Mouse (Mus musculus): Measurements from ENCODE around the gene Esrrg. TPM values are rescaled to one million over a fixed set of nuclear protein-coding genes. Genes with fewer than 3 reads are reported as not detected.
A peak's percentile ranks its signal among the peaks of the same experiment; 100 is the strongest.

The Esrrg gene
- total and polyA plus RNA-seq, 2 experiments from 2014 or later, result 28.0 to 41.6 TPM

DNA sequence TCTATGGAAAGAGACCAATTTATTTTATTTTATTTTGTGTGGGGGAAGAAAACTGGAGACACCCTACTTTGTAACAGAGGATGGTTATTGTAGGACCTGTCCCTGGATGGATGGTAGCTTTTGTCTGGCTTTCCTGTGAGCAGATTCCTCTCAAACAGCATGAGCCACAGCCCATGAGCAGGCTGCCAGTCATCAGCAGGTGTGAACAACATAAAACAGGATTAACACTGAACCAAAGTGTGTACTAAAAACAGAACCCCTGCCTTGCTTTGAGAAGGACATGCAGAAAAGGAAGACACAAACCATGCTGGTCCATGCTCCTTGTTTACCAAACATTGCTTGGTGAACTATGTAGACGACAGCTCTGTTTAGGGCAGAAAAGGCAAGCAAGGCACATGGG is 402.3 kb downstream of the Esrrg start:
- no peak overlapping the region for H3K9ac ChIP-seq (replicated peaks; ENCODE audit: low read length)
- TF ChIP-seq CTCF (IDR thresholded peaks at IDR 0.05; ENCODE audit: low read depth), result no peak
- H3K9me3 ChIP-seq (ENCODE audit: low read length), result no peaks in the 10 kb centered on the region
- 83% methylated on average over 1 of the region's 1 CpGs for WGBS
- H3K4me2 ChIP-seq (ENCODE audit: low read depth, low read length), result no peak overlapping the region
- ATAC-seq, result no peak
- H3K27me3 ChIP-seq (ENCODE audit: insufficient read depth, low read length), result no peaks in the 10 kb centered on the region
- no peaks in the 10 kb centered on the region for H3K36me3 ChIP-seq (ENCODE audit: insufficient read depth, low read length)
- no peak overlapping the region for H3K4me3 ChIP-seq (ENCODE audit: low read length)
- no peak overlapping the region for H3K27ac ChIP-seq
- no peaks in the 10 kb centered on the region for H3K4me1 ChIP-seq (ENCODE audit: insufficient read depth, low read length)
- no peak for DNase-seq (ENCODE audit: low spot score)

DNA sequence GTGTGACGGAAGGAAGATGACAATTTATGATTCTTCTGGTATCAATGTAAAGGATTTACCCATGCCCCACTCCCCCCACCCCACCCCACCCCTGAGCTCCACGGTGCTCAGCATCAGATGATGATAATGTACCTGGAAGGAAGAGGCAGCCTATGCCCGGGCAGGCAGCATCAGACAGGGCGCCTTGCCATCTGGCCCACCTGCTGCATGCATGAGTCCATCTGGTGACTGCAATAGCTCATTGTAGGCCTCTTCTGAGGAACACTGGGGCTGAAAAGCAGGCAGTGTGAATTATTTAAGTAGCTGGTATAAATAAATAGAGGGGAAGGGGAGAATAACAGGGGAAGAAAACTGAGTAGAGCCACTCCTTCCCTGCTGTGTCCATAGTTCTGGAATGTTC is 405.8 kb downstream of the Esrrg start:
- Histone ChIP-seq H3K9me3 (ENCODE audit: low read length) (no peaks in the 10 kb centered on the region), H3K4me3 (ENCODE audit: low read length) (no peak overlapping the region), H3K27ac (peak overlapping the region; percentile 48; the same call in 1 of the 2 replicates), H3K27me3 (ENCODE audit: insufficient read depth, low read length) (no peaks in the 10 kb centered on the region), H3K4me1 (ENCODE audit: insufficient read depth, low read length) (no peaks in the 10 kb centered on the region), H3K4me2 (ENCODE audit: low read depth, low read length) (no peak overlapping the region), H3K9ac (replicated peaks; ENCODE audit: low read length) (no peak overlapping the region), H3K36me3 (ENCODE audit: insufficient read depth, low read length) (no peaks in the 10 kb centered on the region)
- ATAC-seq, result peak; percentile 47; the same call in 1 of the 2 replicates
- peak; percentile 70 for DNase-seq (ENCODE audit: low spot score)
- no peak for TF ChIP-seq CTCF (IDR thresholded peaks at IDR 0.05; ENCODE audit: low read depth)
- 59% methylated on average over 4 of the region's 4 CpGs for WGBS

DNA sequence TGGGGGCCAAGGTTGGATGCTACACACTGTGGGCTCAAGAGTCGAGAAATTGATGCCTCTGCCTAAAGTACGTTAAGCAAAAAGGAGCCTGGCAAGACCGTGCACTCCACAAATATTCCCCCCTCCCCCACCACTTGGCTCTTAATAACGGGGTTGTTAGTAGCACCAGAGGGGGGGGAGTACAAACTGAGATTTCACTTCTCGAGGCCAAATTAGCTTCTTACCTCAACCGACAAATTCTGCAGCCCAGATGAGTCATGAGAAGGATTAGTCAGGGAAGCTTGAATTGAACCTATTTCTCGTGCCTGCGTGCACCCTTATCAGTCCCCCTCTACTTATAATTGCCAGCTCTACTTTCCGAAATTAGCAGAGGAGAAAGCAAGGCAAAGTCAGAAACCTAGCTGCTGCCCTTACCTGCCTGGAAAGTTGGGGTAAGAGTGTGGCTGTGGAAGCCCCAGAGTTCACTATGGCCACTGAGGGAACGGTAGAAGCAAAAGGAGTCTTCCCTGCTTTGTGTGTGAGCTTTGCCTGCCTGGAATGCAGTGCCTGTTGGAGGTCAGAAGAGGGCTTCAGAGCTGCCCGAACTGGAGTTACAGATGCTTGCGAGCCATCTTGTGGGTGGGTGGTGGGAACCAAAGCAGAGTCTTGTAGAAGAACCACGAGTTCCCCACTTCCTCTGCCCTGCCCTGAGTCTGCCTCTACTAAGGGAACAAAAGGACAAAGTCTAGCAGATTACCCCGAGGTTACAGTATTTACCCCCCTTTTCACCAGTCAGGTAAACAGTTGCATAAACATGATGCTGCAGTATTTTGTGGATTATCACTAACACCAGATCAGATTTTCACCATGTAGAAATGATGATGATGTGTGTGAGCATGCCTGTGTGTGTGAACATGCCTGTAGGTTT is 409.6 kb downstream of the Esrrg start:
- H3K9ac ChIP-seq (replicated peaks; ENCODE audit: low read length), result no peak overlapping the region
- 63% methylated on average over 14 of the region's 14 CpGs for WGBS
- no peaks in the 10 kb centered on the region for H3K9me3 ChIP-seq (ENCODE audit: low read length)
- DNase-seq (ENCODE audit: low spot score) (no peak), ATAC-seq (no peak)
- TF ChIP-seq CTCF (IDR thresholded peaks at IDR 0.05; ENCODE audit: low read depth), result no peak
- no peaks in the 10 kb centered on the region for H3K27me3 ChIP-seq (ENCODE audit: insufficient read depth, low read length)
- no peaks in the 10 kb centered on the region for H3K36me3 ChIP-seq (ENCODE audit: insufficient read depth, low read length)
- no peak overlapping the region for H3K4me2 ChIP-seq (ENCODE audit: low read depth, low read length)
- H3K27ac ChIP-seq, result no peak overlapping the region
- no peak overlapping the region for H3K4me3 ChIP-seq (ENCODE audit: low read length)
- no peaks in the 10 kb centered on the region for H3K4me1 ChIP-seq (ENCODE audit: insufficient read depth, low read length)

DNA sequence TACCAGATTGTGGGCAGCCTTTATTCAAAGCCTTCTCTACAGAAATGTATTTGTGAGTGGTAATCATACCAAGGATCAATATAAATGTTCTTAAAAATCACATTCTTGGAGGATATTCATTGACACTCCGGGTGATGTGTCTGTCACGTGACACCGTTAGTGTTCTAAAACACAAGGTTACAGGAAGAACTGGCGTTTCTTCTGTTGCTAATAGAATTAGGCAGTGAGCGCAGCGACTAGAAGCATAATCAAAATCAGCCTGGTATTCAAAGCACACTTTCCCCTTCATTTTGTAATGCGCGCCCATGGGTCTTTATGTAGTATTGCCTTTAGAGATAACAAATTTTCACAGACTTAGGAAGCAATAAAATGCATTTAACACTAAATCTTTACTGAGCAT is 420.6 kb downstream of the Esrrg start:
- Histone ChIP-seq H3K27ac (no peak overlapping the region), H3K4me3 (ENCODE audit: low read length) (no peak overlapping the region), H3K4me2 (ENCODE audit: low read depth, low read length) (no peak overlapping the region), H3K4me1 (ENCODE audit: insufficient read depth, low read length) (no peaks in the 10 kb centered on the region), H3K27me3 (ENCODE audit: insufficient read depth, low read length) (no peaks in the 10 kb centered on the region), H3K36me3 (ENCODE audit: insufficient read depth, low read length) (no peaks in the 10 kb centered on the region), H3K9ac (replicated peaks; ENCODE audit: low read length) (no peak overlapping the region; the same call in 1 of the 2 replicates), H3K9me3 (ENCODE audit: low read length) (no peaks in the 10 kb centered on the region)
- ATAC-seq (no peak), DNase-seq (ENCODE audit: low spot score) (no peak)
- no peak for TF ChIP-seq CTCF (IDR thresholded peaks at IDR 0.05; ENCODE audit: low read depth)
- 52% methylated on average over 8 of the region's 8 CpGs for WGBS

GRCm38 (mm10) chr1:188030116-188030515 is 421.5 kb downstream of the Esrrg start:
- no peak overlapping the region for H3K4me2 ChIP-seq (ENCODE audit: low read depth, low read length)
- no peak for ATAC-seq
- H3K9me3 ChIP-seq (ENCODE audit: low read length), result no peaks in the 10 kb centered on the region
- no peak for TF ChIP-seq CTCF (IDR thresholded peaks at IDR 0.05; ENCODE audit: low read depth)
- no peak overlapping the region for H3K4me3 ChIP-seq (ENCODE audit: low read length)
- peak; percentile 39 for DNase-seq (ENCODE audit: low spot score)
- H3K9ac ChIP-seq (replicated peaks; ENCODE audit: low read length), result no peak overlapping the region
- no peaks in the 10 kb centered on the region for H3K4me1 ChIP-seq (ENCODE audit: insufficient read depth, low read length)
- no peaks in the 10 kb centered on the region for H3K36me3 ChIP-seq (ENCODE audit: insufficient read depth, low read length)
- no peak overlapping the region for H3K27ac ChIP-seq
- WGBS, result 42% methylated on average over 10 of the region's 10 CpGs
- no peaks in the 10 kb centered on the region for H3K27me3 ChIP-seq (ENCODE audit: insufficient read depth, low read length)

DNA sequence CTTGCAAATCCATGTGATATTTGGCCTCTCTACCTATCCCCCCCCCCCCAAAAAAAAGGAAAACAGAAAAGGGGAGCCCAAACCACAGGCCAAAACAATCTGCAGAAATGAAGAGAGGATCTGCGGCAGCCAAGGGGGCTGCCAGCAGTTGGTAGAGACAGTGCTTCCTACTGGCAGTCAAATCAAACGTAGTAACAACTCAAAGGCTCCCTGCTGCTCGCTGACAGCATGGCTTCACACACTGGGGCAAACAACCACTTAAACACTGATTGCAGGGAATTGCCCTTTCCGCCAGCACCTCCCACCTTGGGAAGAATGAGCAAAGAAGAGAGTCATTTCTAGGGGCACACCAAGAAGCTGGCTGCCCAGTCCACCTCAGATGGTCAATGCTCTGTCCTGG is 422.7 kb downstream of the Esrrg start:
- Histone ChIP-seq H3K4me2 (ENCODE audit: low read depth, low read length) (no peak overlapping the region), H3K27me3 (ENCODE audit: insufficient read depth, low read length) (no peaks in the 10 kb centered on the region), H3K9me3 (ENCODE audit: low read length) (no peaks in the 10 kb centered on the region), H3K27ac (no peak overlapping the region), H3K36me3 (ENCODE audit: insufficient read depth, low read length) (no peaks in the 10 kb centered on the region), H3K4me3 (ENCODE audit: low read length) (no peak overlapping the region), H3K9ac (replicated peaks; ENCODE audit: low read length) (no peak overlapping the region), H3K4me1 (ENCODE audit: insufficient read depth, low read length) (no peaks in the 10 kb centered on the region)
- DNase-seq (ENCODE audit: low spot score) (no peak), ATAC-seq (no peak)
- no peak for TF ChIP-seq CTCF (IDR thresholded peaks at IDR 0.05; ENCODE audit: low read depth)
- 30% methylated on average over 4 of the region's 4 CpGs for WGBS

DNA sequence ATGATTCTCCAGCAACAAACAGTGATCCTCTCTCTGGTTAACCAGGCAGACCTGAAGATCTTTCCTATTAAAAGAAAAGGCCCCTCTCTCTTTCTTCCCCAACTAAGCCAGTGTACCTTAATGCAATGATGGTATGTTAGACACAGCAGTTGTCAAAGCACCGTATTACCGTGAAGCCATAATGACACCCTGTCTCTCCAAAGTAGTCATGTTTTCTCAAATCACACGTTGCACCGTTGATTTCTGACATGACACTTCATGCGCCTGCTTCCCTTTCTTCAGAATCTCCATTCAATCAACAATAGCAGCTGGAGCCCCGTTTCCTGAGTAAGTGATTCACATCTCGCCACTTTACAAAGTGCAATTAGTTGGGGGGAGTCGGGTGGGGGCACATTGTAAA is 427.4 kb downstream of the Esrrg start:
- Histone ChIP-seq H3K9ac (replicated peaks; ENCODE audit: low read length) (no peak overlapping the region), H3K4me1 (ENCODE audit: insufficient read depth, low read length) (no peaks in the 10 kb centered on the region), H3K4me3 (ENCODE audit: low read length) (no peak overlapping the region), H3K36me3 (ENCODE audit: insufficient read depth, low read length) (no peaks in the 10 kb centered on the region), H3K27me3 (ENCODE audit: insufficient read depth, low read length) (no peaks in the 10 kb centered on the region), H3K27ac (no peak overlapping the region), H3K9me3 (ENCODE audit: low read length) (no peaks in the 10 kb centered on the region), H3K4me2 (ENCODE audit: low read depth, low read length) (no peak overlapping the region)
- 56% methylated on average over 8 of the region's 8 CpGs for WGBS
- DNase-seq (ENCODE audit: low spot score) (no peak), ATAC-seq (no peak)
- TF ChIP-seq CTCF (IDR thresholded peaks at IDR 0.05; ENCODE audit: low read depth), result no peak
